Mouse (Mus musculus) retina, postnatal 7 days (tissue): ENCODE results near the gene Mical3.

ENCODE experiments used
- DNase-seq: peaks from one replicate; pipeline ENCODE4 v3.0.0-alpha.2; 2012; ENCODE audit warnings: low read depth, low spot score

Gene Mical3

GRCm38 (mm10) chr6:121109998-121110603, 20.7 kb downstream of the Mical3 start:
- DNase-seq, result peak; percentile 95

- no peak for DNase-seq
Observed at GRCm38 (mm10) chr6:121109181-121109981, 21.4 kb downstream of the Mical3 start.

GRCm38 (mm10) chr6:121108075-121108474, 22.7 kb downstream of the Mical3 start:
- no peak for DNase-seq

GRCm38 (mm10) chr6:121106711-121107405, 23.9 kb downstream of the Mical3 start:
- no peak for DNase-seq

- no peak for DNase-seq
Observed at GRCm38 (mm10) chr6:121105726-121106125, 25.1 kb downstream of the Mical3 start.

- no peak for DNase-seq
Observed at GRCm38 (mm10) chr6:121103406-121104171, 27.2 kb downstream of the Mical3 start.

- DNase-seq, result no peak
Observed at GRCm38 (mm10) chr6:121102941-121103340, 27.9 kb downstream of the Mical3 start.

- no peak for DNase-seq
Observed at GRCm38 (mm10) chr6:121102084-121102483, 28.7 kb downstream of the Mical3 start.

- no peak for DNase-seq
Observed at GRCm38 (mm10) chr6:121101201-121101600, 29.6 kb downstream of the Mical3 start.

GRCm38 (mm10) chr6:121099831-121100230, 31.0 kb downstream of the Mical3 start:
- no peak for DNase-seq

GRCm38 (mm10) chr6:121099228-121099608, 31.6 kb downstream of the Mical3 start:
- no peak for DNase-seq

GRCm38 (mm10) chr6:121098511-121099227, 32.1 kb downstream of the Mical3 start:
- DNase-seq, result no peak

GRCm38 (mm10) chr6:121098109-121098508, 32.7 kb downstream of the Mical3 start:
- DNase-seq, result no peak

GRCm38 (mm10) chr6:121096862-121097261, 33.9 kb downstream of the Mical3 start:
- DNase-seq, result no peak

- no peak for DNase-seq
Observed at GRCm38 (mm10) chr6:121096390-121096789, 34.4 kb downstream of the Mical3 start.

GRCm38 (mm10) chr6:121093662-121094408, 37.0 kb downstream of the Mical3 start:
- no peak for DNase-seq

GRCm38 (mm10) chr6:121090786-121091185, 40.0 kb downstream of the Mical3 start:
- no peak for DNase-seq

GRCm38 (mm10) chr6:121087586-121088245, 43.1 kb downstream of the Mical3 start:
- no peak for DNase-seq

GRCm38 (mm10) chr6:121087127-121087526, 43.7 kb downstream of the Mical3 start:
- no peak for DNase-seq

- DNase-seq, result no peak
Observed at GRCm38 (mm10) chr6:121086226-121086625, 44.6 kb downstream of the Mical3 start.
